Mouse (Mus musculus): ENCODE measurements around the gene Hpse2. TPM values are rescaled to one million over a fixed set of nuclear protein-coding genes. Genes with fewer than 3 reads are reported as not detected.

Hpse2 gene
- polyA plus RNA-seq, 1 experiment from 2014 or later: 3.3 TPM

GRCm38 (mm10) chr19:42868958-42869662, 519.0 kb downstream of the Hpse2 start:
- H3K9ac ChIP-seq (ENCODE audit: low read depth, low read length): no peak overlapping the region
- no peak overlapping the region for H3K27ac ChIP-seq (ENCODE audit: low read depth, low read length)
- H3K36me3 ChIP-seq (ENCODE audit: control insufficient read depth, insufficient read depth): no peaks in the 10 kb centered on the region
- no peak overlapping the region for H3K4me3 ChIP-seq (ENCODE audit: low read depth, low read length)
- H3K4me2 ChIP-seq (replicated peaks; ENCODE audit: low read depth): no peak overlapping the region
- H3K27me3 ChIP-seq (replicated peaks; ENCODE audit: control insufficient read depth, insufficient read depth, low read length): no peaks in the 10 kb centered on the region
- ATAC-seq: no peak
- 41% methylated on average over 3 of the region's 3 CpGs for WGBS
- no peaks in the 10 kb centered on the region for H3K9me3 ChIP-seq (ENCODE audit: control insufficient read depth)
- no peaks in the 10 kb centered on the region for H3K4me1 ChIP-seq (replicated peaks; ENCODE audit: control insufficient read depth, insufficient read depth, low read length)
- no peak for TF ChIP-seq CTCF (IDR thresholded peaks at IDR 0.05; ENCODE audit: low read depth)

- ATAC-seq: no peak
- Histone ChIP-seq H3K36me3 (ENCODE audit: control insufficient read depth, insufficient read depth) (no peaks in the 10 kb centered on the region), H3K27ac (ENCODE audit: low read depth, low read length) (no peak overlapping the region), H3K4me1 (replicated peaks; ENCODE audit: control insufficient read depth, insufficient read depth, low read length) (no peaks in the 10 kb centered on the region), H3K9me3 (ENCODE audit: control insufficient read depth) (no peaks in the 10 kb centered on the region), H3K4me3 (ENCODE audit: low read depth, low read length) (no peak overlapping the region), H3K4me2 (replicated peaks; ENCODE audit: low read depth) (no peak overlapping the region), H3K27me3 (replicated peaks; ENCODE audit: control insufficient read depth, insufficient read depth, low read length) (no peaks in the 10 kb centered on the region), H3K9ac (ENCODE audit: low read depth, low read length) (no peak overlapping the region)
- WGBS: 33% methylated on average over 3 of the region's 3 CpGs
- no peak for TF ChIP-seq CTCF (IDR thresholded peaks at IDR 0.05; ENCODE audit: low read depth)
These were observed 525.1 kb downstream of the Hpse2 start for GRCm38 (mm10) chr19:42863013-42863412.

DNA sequence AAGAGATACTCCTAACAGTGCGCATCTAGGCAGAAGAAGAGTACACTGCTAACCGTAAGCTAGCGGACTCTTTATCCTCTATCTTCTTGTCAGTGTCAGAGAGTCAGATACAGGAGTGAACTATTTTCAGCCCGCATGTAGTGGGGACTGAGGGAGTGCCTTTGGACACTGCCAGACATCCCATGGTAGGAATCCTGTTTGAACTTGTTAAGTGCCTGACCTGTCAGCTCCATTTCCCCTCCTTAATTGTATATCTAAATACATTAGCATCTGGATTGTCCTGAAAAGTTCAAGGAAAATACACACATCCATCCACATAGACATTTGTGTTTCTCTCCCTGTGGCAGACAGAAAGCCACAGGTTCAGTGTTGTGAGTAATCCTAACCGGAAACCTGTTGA, 531.1 kb downstream of the Hpse2 start:
- Histone ChIP-seq H3K4me1 (replicated peaks; ENCODE audit: control insufficient read depth, insufficient read depth, low read length) (no peaks in the 10 kb centered on the region), H3K27ac (ENCODE audit: low read depth, low read length) (no peak overlapping the region), H3K4me3 (ENCODE audit: low read depth, low read length) (no peak overlapping the region), H3K36me3 (ENCODE audit: control insufficient read depth, insufficient read depth) (no peaks in the 10 kb centered on the region), H3K9ac (ENCODE audit: low read depth, low read length) (no peak overlapping the region), H3K27me3 (replicated peaks; ENCODE audit: control insufficient read depth, insufficient read depth, low read length) (no peaks in the 10 kb centered on the region), H3K4me2 (replicated peaks; ENCODE audit: low read depth) (no peak overlapping the region), H3K9me3 (ENCODE audit: control insufficient read depth) (no peaks in the 10 kb centered on the region)
- no peak for TF ChIP-seq CTCF (IDR thresholded peaks at IDR 0.05; ENCODE audit: low read depth)
- no peak for ATAC-seq
- WGBS: 85% methylated on average over 5 of the region's 5 CpGs

DNA sequence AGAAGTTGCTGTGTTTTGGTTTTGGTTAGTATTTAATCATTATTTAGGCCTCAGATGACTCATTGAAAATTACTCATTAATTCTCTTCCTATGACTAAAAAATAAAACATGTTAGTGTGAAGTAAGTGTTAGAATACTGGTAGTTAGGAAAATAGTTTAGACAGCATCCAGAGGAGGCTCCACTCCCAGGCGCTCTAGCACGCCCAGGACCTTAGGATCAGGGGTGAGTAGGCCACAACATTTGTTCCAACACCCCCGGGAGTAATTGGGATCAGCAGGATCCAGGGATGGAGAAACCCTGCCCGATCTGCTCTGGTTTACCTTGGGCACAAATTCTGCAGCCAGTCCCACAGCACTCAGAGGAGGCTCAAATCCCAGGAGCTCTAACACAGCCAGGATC, 532.5 kb downstream of the Hpse2 start:
- Histone ChIP-seq H3K27me3 (replicated peaks; ENCODE audit: control insufficient read depth, insufficient read depth, low read length) (no peaks in the 10 kb centered on the region), H3K4me1 (replicated peaks; ENCODE audit: control insufficient read depth, insufficient read depth, low read length) (no peaks in the 10 kb centered on the region), H3K4me2 (replicated peaks; ENCODE audit: low read depth) (no peak overlapping the region), H3K9ac (ENCODE audit: low read depth, low read length) (no peak overlapping the region), H3K27ac (ENCODE audit: low read depth, low read length) (no peak overlapping the region), H3K36me3 (ENCODE audit: control insufficient read depth, insufficient read depth) (no peaks in the 10 kb centered on the region), H3K4me3 (ENCODE audit: low read depth, low read length) (no peak overlapping the region), H3K9me3 (ENCODE audit: control insufficient read depth) (no peaks in the 10 kb centered on the region)
- TF ChIP-seq CTCF (IDR thresholded peaks at IDR 0.05; ENCODE audit: low read depth): no peak
- no peak for ATAC-seq
- 96% methylated on average over 4 of the region's 4 CpGs for WGBS

DNA sequence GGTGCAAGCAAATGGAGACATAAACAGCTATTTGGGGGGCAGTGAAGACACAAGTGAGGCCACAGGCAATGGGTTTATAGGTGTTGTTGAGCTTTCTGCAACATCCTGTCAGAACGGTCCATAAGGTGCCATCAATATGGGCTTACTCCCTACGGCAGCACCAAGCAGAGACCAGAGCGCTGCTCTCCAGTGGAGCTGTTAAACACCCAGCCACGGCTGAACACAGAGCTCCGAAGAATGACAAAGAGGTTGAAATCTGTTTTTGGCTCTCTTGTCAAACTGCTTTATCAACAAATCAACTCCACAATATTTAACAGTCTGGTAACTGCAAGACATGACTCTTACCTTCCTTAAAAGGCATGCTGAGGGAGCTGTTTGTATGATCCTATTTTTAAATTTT, 537.7 kb downstream of the Hpse2 start:
- 51% methylated on average over 5 of the region's 5 CpGs for WGBS
- Histone ChIP-seq H3K36me3 (ENCODE audit: control insufficient read depth, insufficient read depth) (no peaks in the 10 kb centered on the region), H3K9ac (ENCODE audit: low read depth, low read length) (no peak overlapping the region), H3K4me3 (ENCODE audit: low read depth, low read length) (no peak overlapping the region), H3K27me3 (replicated peaks; ENCODE audit: control insufficient read depth, insufficient read depth, low read length) (no peaks in the 10 kb centered on the region), H3K27ac (ENCODE audit: low read depth, low read length) (no peak overlapping the region; the same call in 1 of the 2 replicates), H3K9me3 (ENCODE audit: control insufficient read depth) (no peaks in the 10 kb centered on the region), H3K4me1 (replicated peaks; ENCODE audit: control insufficient read depth, insufficient read depth, low read length) (no peaks in the 10 kb centered on the region), H3K4me2 (replicated peaks; ENCODE audit: low read depth) (no peak overlapping the region)
- no peak for ATAC-seq
- no peak for TF ChIP-seq CTCF (IDR thresholded peaks at IDR 0.05; ENCODE audit: low read depth)

- H3K4me3 ChIP-seq (ENCODE audit: low read depth, low read length): no peak overlapping the region
- H3K27me3 ChIP-seq (replicated peaks; ENCODE audit: control insufficient read depth, insufficient read depth, low read length): no peaks in the 10 kb centered on the region
- H3K36me3 ChIP-seq (ENCODE audit: control insufficient read depth, insufficient read depth): no peaks in the 10 kb centered on the region
- H3K9ac ChIP-seq (ENCODE audit: low read depth, low read length): no peak overlapping the region
- ATAC-seq: no peak
- 82% methylated on average over 4 of the region's 4 CpGs for WGBS
- H3K9me3 ChIP-seq (ENCODE audit: control insufficient read depth): no peaks in the 10 kb centered on the region
- no peak overlapping the region for H3K4me2 ChIP-seq (replicated peaks; ENCODE audit: low read depth)
- no peak for TF ChIP-seq CTCF (IDR thresholded peaks at IDR 0.05; ENCODE audit: low read depth)
- 0 out of 2 replicates have a peak, but pooled peaks cover 3% of the 10 kb centered on the region for H3K4me1 ChIP-seq (replicated peaks; ENCODE audit: control insufficient read depth, insufficient read depth, low read length)
- H3K27ac ChIP-seq (ENCODE audit: low read depth, low read length): no peak overlapping the region
These were observed 548.4 kb downstream of the Hpse2 start for GRCm38 (mm10) chr19:42839621-42840294.
